Mouse (Mus musculus) adrenal gland, adult 10 weeks (tissue): ENCODE measurements around the gene Cox8c. TPM values are rescaled to one million over a fixed set of nuclear protein-coding genes. Genes with fewer than 3 reads are reported as not detected.

Experiments used
- polyA plus RNA-seq: library from polyadenylated mRNA; stranded (reverse); fragments of 350-450 nt; fragmentation: Illumina TruSeq; extraction: RNeasy Lipid Tissue Mini Kit (QIAGEN cat#74804); gene quantifications from one replicate; pipeline ENCODE4 v1.2.3, GENCODE M21; 2014; ENCODE audit warnings: low read depth, low replicate concordance

Gene Cox8c
- not detected for polyA plus RNA-seq

GRCm38 (mm10) chr12:102899091-102899490, at the start of gene Cox8c:
TSS of gene Cox8c (plus strand) at chr12:102899316.

GRCm38 (mm10) chr12:102878031-102878823, 20.9 kb upstream of the Cox8c start, which contains the start of gene Btbd7:
TSS of gene Btbd7 (minus strand) at chr12:102878471.

GRCm38 (mm10) chr12:102948778-102949394, 49.8 kb downstream of the Cox8c start, which contains the start of gene Unc79:
TSS of gene Unc79 (plus strand) at chr12:102948859.

Other genes with a start within 250 kb of the Cox8c start
- 1.4 TPM for gene Itpk1, start 194.4 kb upstream of the Cox8c start, polyA plus RNA-seq
- 8.2 TPM for gene Moap1, start 155.7 kb upstream of the Cox8c start, polyA plus RNA-seq
- 13.6 TPM for gene Tmem251, start 155.6 kb upstream of the Cox8c start, polyA plus RNA-seq
- gene Gm28051, start 141.6 kb upstream of the Cox8c start, polyA plus RNA-seq, result not detected
- gene Gon7, start 141.5 kb upstream of the Cox8c start, polyA plus RNA-seq, result 17.8 TPM
- gene Ubr7, start 141.3 kb upstream of the Cox8c start, polyA plus RNA-seq, result 43.1 TPM
- 18.0 TPM for gene Gm20604, start 140.6 kb upstream of the Cox8c start, polyA plus RNA-seq
- 69.7 TPM for gene Btbd7, start 20.8 kb upstream of the Cox8c start, polyA plus RNA-seq
- 2.2 TPM for gene Unc79, start 49.5 kb downstream of the Cox8c start, polyA plus RNA-seq